Mouse (Mus musculus) kidney, adult 18-20 months (tissue): ENCODE results near the gene Ptpn12.

ENCODE experiments used
- DNase-seq: peaks from one replicate; pipeline ENCODE4 v3.0.0; 2021

Gene Ptpn12

GRCm38 (mm10) chr5:21055820-21056531, at the start of gene Ptpn12:
Gene Ptpn12 (minus strand): TSS chr5:21055911.
- peak; percentile 97 for DNase-seq

DNA sequence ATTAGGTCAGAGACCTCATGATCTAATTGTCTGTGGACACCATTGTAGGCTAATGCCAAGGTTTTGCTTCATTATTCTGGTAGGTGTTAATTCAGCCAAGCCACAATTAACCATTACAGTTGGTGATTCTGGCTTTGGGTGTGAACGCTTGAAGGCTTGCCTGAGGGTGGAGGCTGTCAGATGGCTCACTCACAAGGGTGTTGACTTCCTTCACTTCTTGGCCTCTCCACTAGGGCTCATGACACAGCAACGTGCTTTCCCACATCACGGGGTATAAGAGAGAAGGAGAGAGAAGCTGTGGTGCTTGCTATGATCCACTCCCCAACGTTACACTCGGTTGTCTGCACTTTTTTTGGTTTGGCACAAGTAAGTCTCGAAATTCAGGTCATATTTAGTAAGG, 35.5 kb upstream of the Ptpn12 start:
- no peak for DNase-seq

GRCm38 (mm10) chr5:21057217-21057616, 1.5 kb upstream of the Ptpn12 start:
- no peak for DNase-seq

DNA sequence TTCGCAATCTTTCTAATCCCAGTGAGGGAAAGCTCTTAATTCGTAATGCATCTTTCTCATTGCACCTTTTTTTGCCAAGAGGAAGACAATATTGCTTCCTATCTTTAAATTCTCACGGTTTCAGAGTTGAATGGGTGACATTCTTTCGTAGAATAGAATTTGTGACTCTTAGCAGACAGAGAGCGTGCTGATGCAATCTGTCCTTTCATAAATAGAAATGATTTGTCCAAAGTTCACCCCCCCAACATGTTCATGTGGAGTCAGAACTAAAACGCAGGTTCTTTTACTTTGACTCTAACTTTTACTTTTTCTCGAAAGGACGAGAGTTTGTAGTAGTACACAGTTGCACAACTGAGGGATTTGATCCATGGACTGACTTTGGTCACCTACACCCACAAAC, 884 bp upstream of the Ptpn12 start:
- DNase-seq, result no peak

GRCm38 (mm10) chr5:21055071-21055819, 466 bp downstream of the Ptpn12 start:
- DNase-seq, result peak; percentile 73

DNA sequence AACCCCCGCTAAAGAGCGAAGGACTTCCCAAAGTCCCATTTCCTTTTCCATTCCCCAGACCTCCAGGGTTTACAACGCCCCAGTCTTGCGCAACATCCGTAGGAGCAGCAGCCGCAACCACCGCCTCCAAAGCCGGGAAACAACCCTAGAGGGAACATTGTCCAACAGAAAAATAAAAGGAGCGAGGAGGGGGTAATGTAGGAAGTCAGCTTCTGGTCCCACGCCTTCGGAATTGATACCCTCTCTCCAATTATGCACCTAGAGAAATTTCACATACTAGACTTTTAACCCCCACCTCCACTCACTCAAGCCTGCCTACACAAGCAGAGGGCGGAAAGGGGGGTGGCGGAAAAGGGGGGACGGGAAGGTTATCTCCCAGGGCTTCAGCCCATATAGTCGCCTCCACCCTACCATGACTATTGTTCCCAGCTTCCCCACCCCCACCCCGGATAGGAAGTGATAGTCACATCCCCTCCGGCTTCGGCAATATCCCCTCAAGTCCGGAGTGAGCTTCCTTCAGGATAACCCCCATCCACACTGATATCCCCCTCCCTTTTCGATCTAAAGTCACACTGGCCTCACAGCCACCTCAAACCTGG, 1.1 kb downstream of the Ptpn12 start:
- DNase-seq, result peak; percentile 82

DNA sequence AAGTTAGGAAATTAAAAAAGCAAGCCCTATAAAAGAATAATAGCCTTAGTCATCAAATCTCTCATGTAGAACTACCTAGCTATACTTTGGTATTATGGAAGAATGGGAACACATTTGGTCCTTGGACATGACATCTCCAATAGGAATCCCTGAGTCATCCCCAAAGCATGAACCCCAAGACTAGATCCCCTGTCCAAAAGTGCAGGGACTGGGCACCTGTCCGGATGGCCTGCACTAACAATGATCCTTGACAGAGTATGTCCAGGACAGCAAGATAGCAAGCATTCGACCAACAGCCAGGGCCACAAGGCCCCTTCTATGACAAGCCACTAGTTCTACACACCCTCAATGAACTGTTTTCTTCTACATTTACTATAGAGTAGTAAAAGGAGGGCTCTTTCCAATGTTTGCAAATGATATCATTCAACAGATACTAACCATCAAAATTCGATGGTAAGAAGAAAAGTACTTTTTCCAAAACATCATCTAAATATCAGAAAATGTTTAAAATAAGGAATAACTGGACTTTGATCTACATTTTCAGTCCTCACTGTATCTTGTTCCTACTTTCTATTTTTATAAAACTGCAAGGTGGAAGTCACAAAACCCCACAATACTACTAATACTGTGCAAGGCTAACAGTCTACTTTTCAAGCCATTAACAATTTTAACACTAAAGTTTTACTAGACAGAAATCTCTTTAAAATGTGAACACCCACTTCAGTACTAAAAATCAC, 2.0 kb downstream of the Ptpn12 start:
- no peak for DNase-seq

GRCm38 (mm10) chr5:21052521-21052920, 3.2 kb downstream of the Ptpn12 start:
- no peak for DNase-seq

GRCm38 (mm10) chr5:21050770-21051122, 5.0 kb downstream of the Ptpn12 start:
- no peak for DNase-seq

DNA sequence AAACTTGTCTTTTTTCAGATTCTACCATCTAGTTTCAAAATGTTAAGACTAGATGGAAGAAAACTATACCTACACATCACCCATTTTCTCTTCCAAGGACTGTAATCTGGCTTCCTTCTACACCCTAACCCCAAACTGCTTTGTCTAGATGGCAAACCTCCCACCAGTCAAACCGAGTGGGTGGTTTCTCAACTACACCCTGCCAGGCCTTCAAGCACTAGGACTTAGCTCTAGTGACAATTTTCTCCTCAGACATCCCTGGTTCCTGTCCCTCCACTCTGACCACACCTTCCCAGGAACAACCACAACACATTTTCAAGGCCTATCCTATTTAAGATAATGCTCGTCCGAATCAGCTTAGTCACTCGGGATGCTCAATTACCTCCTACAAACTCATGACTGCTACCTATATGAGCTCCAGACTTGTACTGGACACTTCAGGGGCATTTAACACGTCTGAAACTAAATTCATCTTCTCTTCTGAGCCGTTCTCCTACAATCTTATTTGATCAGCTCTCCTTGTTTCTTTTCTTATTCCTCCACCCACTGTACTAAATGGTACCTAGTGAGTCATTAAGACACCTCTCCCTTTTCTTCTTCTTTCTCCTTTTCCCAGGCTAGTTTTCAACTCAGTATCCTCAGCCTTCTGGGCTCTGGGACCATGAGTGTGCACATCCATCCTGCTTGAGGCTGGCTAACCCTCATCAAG, 5.5 kb downstream of the Ptpn12 start:
- no peak for DNase-seq

GRCm38 (mm10) chr5:21049006-21049405, 6.7 kb downstream of the Ptpn12 start:
- DNase-seq, result no peak

GRCm38 (mm10) chr5:21047114-21047513, 8.6 kb downstream of the Ptpn12 start:
- no peak for DNase-seq

GRCm38 (mm10) chr5:21046150-21047048, 9.3 kb downstream of the Ptpn12 start:
- DNase-seq, result no peak

- DNase-seq, result no peak
Measured at GRCm38 (mm10) chr5:21045462-21045861, 10.2 kb downstream of the Ptpn12 start.

DNA sequence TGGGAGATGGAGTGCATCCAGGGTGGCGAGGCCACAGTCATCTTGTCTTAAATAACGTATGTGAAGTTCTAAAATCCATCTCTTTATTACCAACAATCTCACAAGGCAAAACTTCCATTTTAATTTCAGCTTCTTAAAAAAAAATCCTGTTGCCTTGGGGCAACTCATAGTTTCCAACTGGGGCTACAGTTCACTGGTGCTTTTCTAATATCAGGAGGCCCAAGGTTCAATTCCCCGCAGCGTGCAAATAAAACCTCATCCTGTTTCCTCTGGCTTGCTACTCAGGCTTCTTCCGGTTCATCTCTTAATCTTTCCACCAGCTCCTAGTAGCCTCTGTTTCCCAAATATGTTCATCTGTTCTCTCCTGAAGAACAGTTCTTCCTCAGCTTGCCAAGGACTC, 17.6 kb downstream of the Ptpn12 start:
- DNase-seq, result no peak

- no peak for DNase-seq
Measured at GRCm38 (mm10) chr5:21035689-21036480, 19.8 kb downstream of the Ptpn12 start.

- DNase-seq, result no peak
Measured at GRCm38 (mm10) chr5:21034388-21034966, 21.2 kb downstream of the Ptpn12 start.

- DNase-seq, result no peak
Measured at GRCm38 (mm10) chr5:21033382-21034056, 22.2 kb downstream of the Ptpn12 start.

DNA sequence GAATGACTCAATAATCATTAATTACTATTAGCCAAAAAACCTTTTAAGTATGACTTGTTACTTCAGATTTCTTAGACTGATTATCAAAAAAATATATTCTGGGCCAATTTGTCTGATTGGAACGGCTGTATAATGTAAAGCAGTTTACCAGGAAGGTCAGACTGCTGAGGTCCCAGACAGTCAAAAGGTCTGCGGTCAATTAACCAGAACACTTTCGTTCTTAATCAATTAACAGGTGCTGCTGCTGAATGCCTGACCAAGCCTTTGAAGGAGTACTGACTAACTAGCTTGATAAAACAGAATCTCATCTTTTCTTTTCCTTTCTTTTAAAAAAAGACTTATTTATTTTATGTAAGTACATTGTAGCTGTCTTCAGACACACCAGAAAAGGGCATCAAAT, 23.1 kb downstream of the Ptpn12 start:
- no peak for DNase-seq

DNA sequence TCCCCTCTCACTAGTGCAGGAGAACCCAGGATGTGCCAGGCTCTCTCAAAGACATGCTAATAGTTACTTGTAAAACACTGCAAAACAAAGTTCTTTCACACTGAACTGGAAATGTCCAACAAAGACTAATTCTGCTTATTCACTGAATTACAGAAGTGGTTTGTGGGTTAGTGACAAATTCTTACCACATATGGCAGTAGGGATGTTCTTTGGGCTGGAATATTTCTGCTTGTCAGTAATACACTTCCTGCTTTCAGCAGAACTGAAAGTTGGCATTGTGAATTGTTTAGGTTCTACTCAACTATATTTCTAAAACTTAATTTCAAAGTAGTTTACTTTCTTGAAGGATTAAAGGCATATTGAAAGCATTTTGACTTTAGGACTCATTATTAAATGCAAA, 25.5 kb downstream of the Ptpn12 start:
- DNase-seq, result no peak
